Mouse (Mus musculus) heart, embryonic 12.5 days (tissue): ENCODE measurements at regions not wholly inside any gene's neighbourhood (a gene's known extent, or its start where the extent isn't known, plus 50 kb on each side); places are given as distances from the start of the nearest gene placed in this dataset.

Experiments used
- ATAC-seq: fragments of 200-750 bp; cut with Nextera tagmentation; 2 replicates; pipeline ENCODE4 v1.8.0; 2017; ENCODE audit warnings: moderate TSS enrichment, moderate library complexity; ENCODE audit not compliant: insufficient number of reproducible peaks, low FRiP score
- H3K27ac ChIP-seq: fragments of 300-500 bp; sonication (generic); 2 replicates; pipeline ENCODE4 v1.5.1; 2016; ENCODE audit warnings: mild to moderate bottlenecking, moderate library complexity; ENCODE audit not compliant: poor library complexity, severe bottlenecking
- H3K27me3 ChIP-seq: fragments of 300-500 bp; sonication (generic); replicated peaks from 2 replicates; pipeline ENCODE4 v1.6.1; 2016; ENCODE audit warnings: mild to moderate bottlenecking, moderate library complexity
- H3K36me3 ChIP-seq: fragments of 300-500 bp; sonication (generic); 2 replicates; pipeline ENCODE4 v1.6.1; 2016; ENCODE audit warnings: mild to moderate bottlenecking, moderate library complexity
- H3K4me1 ChIP-seq: fragments of 300-500 bp; sonication (generic); replicated peaks from 2 replicates; pipeline ENCODE4 v1.6.1; 2016; ENCODE audit warnings: mild to moderate bottlenecking
- H3K4me2 ChIP-seq: fragments of 300-500 bp; sonication (generic); 2 replicates; pipeline ENCODE4 v1.6.1; 2016; ENCODE audit warnings: mild to moderate bottlenecking, moderate library complexity
- H3K4me3 ChIP-seq: fragments of 300-500 bp; sonication (generic); 2 replicates; pipeline ENCODE4 v1.5.1; 2016; ENCODE audit warnings: mild to moderate bottlenecking
- H3K9ac ChIP-seq: fragments of 300-500 bp; sonication (generic); 2 replicates; pipeline ENCODE4 v1.6.1; 2016; ENCODE audit warnings: mild to moderate bottlenecking, moderate library complexity
- H3K9me3 ChIP-seq: fragments of 300-500 bp; sonication (generic); replicated peaks from 2 replicates; pipeline ENCODE4 v1.6.1; 2016; ENCODE audit warnings: mild to moderate bottlenecking, moderate library complexity
- WGBS: fragments of 180-500 bp; shearing (Covaris S2); methylation state at CpG from one replicate; pipeline ENCODE4 v1.1.7; 2016; 5-methylcytosine and 5-hydroxymethylcytosine counted together

DNA sequence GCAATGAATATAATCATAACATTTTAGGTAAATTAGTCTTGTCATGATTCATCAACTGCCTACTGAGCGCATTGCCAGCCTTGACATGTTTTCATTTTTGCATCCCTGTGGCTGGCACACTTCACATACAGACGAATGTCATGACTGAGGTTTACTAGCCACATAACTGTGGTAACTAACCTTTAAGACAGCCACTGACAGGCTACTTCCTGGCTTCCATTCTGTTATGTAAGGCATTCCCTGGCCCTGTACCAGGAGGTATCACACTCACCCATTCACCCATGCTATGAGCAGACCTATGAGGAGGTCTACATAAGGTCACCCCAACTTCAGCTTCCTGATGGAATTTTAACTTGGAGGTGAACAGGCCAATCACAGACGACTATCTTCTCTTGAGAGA lies 212.8 kb downstream of the Gm12728 start:
- 77% methylated on average over 3 of the region's 3 CpGs for WGBS
- H3K27ac ChIP-seq, result no peak overlapping the region
- no peak for ATAC-seq
- H3K9ac ChIP-seq, result no peak overlapping the region
- no peak overlapping the region for H3K4me2 ChIP-seq
- no peak overlapping the region for H3K4me3 ChIP-seq
- H3K4me1 ChIP-seq, result no peaks in the 10 kb centered on the region
- no peaks in the 10 kb centered on the region for H3K36me3 ChIP-seq
- H3K27me3 ChIP-seq, result no peaks in the 10 kb centered on the region; the same call in 1 of the 2 replicates
- H3K9me3 ChIP-seq, result peaks cover 7% of the 10 kb centered on the region; the same call in 1 of the 2 replicates

DNA sequence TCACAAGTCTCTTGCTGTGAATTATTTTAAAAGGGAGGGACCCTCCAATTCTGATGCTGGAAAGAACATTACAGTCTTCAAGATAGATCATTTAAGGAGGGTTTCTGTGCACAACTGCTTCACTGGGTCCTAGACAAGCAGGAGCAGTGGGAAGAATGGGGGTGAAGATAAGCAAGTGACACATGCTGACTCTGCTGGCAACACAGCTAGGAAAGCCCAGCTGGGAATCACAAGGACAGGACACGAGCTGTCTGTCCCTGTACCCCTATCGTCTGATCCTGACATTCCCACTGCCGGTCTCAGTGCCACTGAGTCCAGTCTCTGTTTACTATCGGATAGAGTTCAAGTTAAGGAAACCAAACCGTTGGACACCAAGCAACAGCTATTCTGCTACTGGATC lies 216.3 kb downstream of the Gm12728 start:
- H3K27ac ChIP-seq, result no peak overlapping the region
- H3K9me3 ChIP-seq, result peaks cover 7% of the 10 kb centered on the region; the same call in 1 of the 2 replicates
- H3K4me3 ChIP-seq, result no peak overlapping the region
- H3K4me2 ChIP-seq, result no peak overlapping the region
- no peak for ATAC-seq
- H3K4me1 ChIP-seq, result no peaks in the 10 kb centered on the region
- no peaks in the 10 kb centered on the region; the same call in 1 of the 2 replicates for H3K27me3 ChIP-seq
- H3K9ac ChIP-seq, result no peak overlapping the region
- 52% methylated on average over 5 of the region's 5 CpGs for WGBS
- no peaks in the 10 kb centered on the region for H3K36me3 ChIP-seq

DNA sequence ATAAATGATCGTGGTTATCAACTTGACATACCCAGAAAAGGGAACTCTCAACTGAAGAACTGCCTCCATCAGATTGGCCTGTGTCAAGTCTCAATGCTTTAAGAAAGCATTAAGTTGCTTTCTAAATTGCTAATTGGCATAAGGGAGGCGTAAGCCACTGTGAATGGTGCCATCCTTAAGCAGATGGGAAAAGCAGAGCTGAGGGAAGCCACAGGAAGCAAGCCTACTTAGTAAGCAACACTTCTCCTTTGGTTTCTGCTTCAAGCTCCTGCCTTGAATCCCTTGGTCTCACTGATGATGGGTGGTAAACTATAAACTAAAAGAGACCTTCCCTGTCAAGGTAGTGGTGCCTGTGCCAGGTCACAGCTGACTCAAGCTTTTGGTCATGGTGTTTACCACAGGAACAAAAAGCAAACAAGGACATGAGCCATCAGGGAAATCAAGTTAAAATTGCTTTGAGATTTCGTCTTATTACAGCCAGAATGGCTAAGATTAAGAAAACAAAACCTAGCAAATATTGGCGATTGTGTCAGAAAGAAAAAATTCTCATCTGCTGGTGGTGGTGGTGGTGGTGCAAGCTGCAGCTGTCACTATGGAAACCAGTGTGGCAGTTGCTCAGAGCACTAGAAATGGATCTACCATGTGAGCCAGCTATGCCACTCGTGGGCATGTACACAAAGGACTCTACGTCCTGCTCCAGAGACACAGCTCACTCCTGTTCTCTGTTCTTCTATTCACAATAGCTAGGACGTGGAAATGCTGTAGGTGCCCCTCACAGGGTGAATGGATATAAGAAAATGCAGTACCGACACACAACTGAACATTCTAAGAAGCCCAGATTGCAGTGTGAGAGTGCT lies 217.9 kb downstream of the Gm12728 start:
- Histone ChIP-seq H3K4me1 (no peaks in the 10 kb centered on the region), H3K9me3 (peaks cover 7% of the 10 kb centered on the region; the same call in 1 of the 2 replicates), H3K27ac (no peak overlapping the region), H3K4me3 (no peak overlapping the region), H3K9ac (no peak overlapping the region), H3K4me2 (no peak overlapping the region), H3K36me3 (no peaks in the 10 kb centered on the region), H3K27me3 (no peaks in the 10 kb centered on the region; the same call in 1 of the 2 replicates)
- no peak for ATAC-seq
- WGBS, result 65% methylated on average over 8 of the region's 8 CpGs

DNA sequence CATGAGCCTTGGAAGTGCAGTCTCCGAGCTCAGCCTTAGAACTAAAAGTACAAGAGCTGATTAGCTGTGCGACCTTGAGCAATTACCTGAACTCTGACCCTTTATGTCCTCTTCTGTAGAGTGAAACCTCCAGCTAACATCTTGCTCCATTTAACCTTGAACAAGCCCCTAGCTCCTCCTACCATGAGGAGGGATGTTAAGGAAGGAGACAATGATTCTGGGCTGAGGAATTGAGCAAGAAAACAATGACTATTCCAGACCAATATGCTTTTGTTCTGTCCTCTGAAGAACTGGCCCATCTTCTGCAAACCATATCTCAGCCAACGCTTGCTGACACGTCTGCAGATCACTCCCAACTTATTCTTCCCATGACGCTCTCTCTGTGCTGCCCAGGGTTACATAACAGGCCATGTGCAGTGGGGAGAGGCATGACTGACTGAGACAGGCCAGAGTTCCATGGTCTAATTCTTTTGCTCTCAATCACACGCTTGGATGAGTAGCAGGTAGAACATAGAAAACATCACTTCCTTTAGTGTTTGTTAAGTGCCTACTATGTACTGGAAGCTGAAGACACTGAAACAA lies 227.5 kb downstream of the Gm12728 start:
- Histone ChIP-seq H3K9ac (no peak overlapping the region), H3K36me3 (no peaks in the 10 kb centered on the region), H3K9me3 (no peaks in the 10 kb centered on the region), H3K27ac (no peak overlapping the region), H3K4me1 (peaks cover 20% of the 10 kb centered on the region), H3K4me3 (no peak overlapping the region), H3K27me3 (no peaks in the 10 kb centered on the region), H3K4me2 (no peak overlapping the region)
- 76% methylated on average over 6 of the region's 6 CpGs for WGBS
- no peak for ATAC-seq

DNA sequence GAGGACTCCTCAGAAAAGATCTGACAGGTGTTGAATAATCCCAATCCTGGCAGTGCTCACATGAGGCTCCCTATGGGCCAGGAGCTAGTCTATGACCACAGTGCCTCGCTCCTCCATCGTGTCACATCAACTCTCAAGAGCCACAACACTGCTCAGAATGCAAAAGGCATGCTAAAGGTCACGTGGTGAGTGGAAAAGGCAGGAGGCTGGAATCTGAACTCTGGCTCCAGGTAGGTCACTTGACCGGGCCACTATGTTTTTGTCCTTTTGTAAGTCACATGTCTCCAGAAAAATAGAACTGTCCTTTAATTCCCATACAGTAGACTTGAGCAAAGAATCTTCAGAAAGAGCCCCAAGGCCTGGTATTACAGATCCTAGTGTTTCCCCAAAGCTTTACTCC lies 229.3 kb downstream of the Gm12728 start:
- Histone ChIP-seq H3K36me3 (no peaks in the 10 kb centered on the region), H3K27me3 (no peaks in the 10 kb centered on the region), H3K27ac (no peak overlapping the region), H3K4me3 (no peak overlapping the region), H3K9ac (no peak overlapping the region), H3K4me1 (peaks cover 20% of the 10 kb centered on the region), H3K4me2 (no peak overlapping the region), H3K9me3 (no peaks in the 10 kb centered on the region)
- no peak for ATAC-seq
- WGBS, result 67% methylated on average over 4 of the region's 4 CpGs

DNA sequence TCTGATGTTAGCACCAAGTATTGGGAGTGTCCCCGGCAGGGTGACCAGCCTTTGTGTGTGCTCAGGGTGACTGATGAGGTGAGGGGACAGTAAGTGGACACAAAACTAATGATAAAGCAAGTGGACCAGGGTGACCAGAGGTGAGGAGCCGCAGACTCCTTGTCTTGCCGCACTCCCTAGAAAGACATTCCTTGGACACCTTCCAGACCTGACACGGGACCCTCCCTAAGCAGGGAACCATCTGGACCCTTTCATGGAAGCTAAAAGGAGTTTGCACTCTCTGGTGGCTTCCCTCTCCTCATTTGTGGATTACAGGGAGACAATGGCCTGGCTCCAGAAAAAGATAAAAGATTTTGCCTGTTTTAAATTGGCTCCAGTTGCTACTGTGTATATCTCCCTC lies 230.7 kb downstream of the Gm12728 start:
- ATAC-seq, result 0 out of 2 replicates have a peak, but pooled peaks have one; percentile 33
- H3K27ac ChIP-seq, result no peak overlapping the region
- H3K4me3 ChIP-seq, result no peak overlapping the region
- no peak overlapping the region for H3K4me2 ChIP-seq
- no peaks in the 10 kb centered on the region for H3K27me3 ChIP-seq
- no peak overlapping the region for H3K9ac ChIP-seq
- no peaks in the 10 kb centered on the region for H3K36me3 ChIP-seq
- peaks cover 20% of the 10 kb centered on the region for H3K4me1 ChIP-seq
- no peaks in the 10 kb centered on the region for H3K9me3 ChIP-seq
- WGBS, result 32% methylated on average over 4 of the region's 4 CpGs

DNA sequence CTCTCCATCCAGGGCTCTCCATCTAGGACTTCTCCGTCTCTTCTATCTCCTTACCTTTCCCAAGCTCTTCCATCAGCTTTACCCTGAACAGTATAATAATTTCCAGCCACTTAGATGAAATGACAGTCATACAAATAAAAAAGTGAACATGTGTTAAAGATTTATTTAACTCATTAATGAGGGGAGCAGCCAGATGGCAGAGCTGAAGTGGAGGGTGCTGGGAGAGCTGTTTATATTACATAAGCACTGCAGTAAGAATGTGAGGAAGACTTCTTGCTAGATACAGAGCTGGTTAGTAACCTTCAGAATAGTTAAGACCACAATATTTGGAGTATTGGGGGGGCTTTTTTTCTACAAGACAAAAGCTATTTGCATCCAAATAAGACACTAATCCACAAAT lies 234.9 kb downstream of the Gm12728 start:
- Histone ChIP-seq H3K4me3 (no peak overlapping the region), H3K9ac (no peak overlapping the region), H3K27ac (no peak overlapping the region), H3K4me2 (no peak overlapping the region), H3K4me1 (peaks cover 11% of the 10 kb centered on the region), H3K36me3 (no peaks in the 10 kb centered on the region), H3K9me3 (no peaks in the 10 kb centered on the region), H3K27me3 (no peaks in the 10 kb centered on the region)
- WGBS, result 91% methylated on average over 1 of the region's 1 CpGs
- no peak for ATAC-seq

DNA sequence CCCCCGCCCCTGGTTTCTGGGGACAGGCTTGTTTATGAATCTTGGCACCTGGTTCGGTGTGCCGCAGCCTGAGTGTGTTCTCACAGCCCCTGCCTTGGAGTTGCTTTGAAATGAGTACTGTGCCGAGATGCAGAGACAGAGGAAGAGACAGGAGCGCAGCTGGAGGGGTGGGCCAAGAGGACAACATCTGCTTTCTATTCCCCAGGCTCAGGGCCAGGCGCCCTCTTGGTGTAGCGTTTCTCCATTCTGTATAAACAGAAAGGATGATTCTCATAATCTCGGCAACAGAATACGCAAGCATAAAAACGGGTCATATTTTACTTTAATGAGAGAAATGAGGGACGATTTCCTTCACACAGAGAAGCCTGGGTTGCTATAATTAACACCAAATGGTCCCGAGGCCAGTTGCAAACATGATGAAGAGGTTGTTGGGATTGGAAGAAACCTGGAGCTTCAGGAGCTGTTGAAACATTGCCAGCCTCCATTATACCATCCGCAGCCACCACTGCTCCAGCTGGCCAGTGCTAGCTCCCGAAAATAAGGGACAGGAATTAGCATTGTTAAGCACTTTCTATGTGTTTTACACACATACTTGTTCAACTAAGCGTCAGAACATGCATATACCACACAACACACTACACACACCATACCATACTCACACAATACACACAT lies 236.4 kb downstream of the Gm12728 start:
- no peaks in the 10 kb centered on the region for H3K4me1 ChIP-seq
- H3K27ac ChIP-seq, result no peak overlapping the region
- H3K9me3 ChIP-seq, result no peaks in the 10 kb centered on the region
- H3K36me3 ChIP-seq, result no peaks in the 10 kb centered on the region
- no peak overlapping the region for H3K9ac ChIP-seq
- H3K4me3 ChIP-seq, result no peak overlapping the region
- H3K4me2 ChIP-seq, result no peak overlapping the region
- H3K27me3 ChIP-seq, result no peaks in the 10 kb centered on the region
- WGBS, result 74% methylated on average over 15 of the region's 15 CpGs
- no peak for ATAC-seq

DNA sequence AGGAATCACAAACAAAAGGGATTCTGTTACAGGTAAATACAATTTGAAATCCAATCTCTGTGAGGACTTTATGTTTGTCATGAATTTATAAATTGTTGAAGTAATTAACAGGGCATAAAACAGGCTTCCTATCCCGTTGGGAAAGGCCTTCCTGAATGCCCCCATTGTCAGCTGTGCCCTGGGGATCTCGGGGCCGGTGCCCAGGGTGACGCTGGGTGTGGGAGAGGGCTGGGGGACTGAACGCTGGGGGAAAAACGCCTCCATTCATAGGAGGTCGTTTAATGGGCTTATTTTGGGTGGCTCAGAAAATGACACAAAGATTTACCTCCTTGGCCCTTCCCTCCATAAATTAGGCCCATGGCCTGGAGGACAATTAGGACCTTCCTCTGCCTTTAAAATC lies 250.7 kb downstream of the Gm12728 start:
- no peak overlapping the region for H3K9ac ChIP-seq
- 69% methylated on average over 7 of the region's 7 CpGs for WGBS
- no peak overlapping the region for H3K4me2 ChIP-seq
- H3K36me3 ChIP-seq, result no peaks in the 10 kb centered on the region
- H3K27me3 ChIP-seq, result no peaks in the 10 kb centered on the region
- H3K27ac ChIP-seq, result no peak overlapping the region
- H3K4me1 ChIP-seq, result peaks cover 9% of the 10 kb centered on the region
- H3K9me3 ChIP-seq, result no peaks in the 10 kb centered on the region
- H3K4me3 ChIP-seq, result no peak overlapping the region
- no peak for ATAC-seq

DNA sequence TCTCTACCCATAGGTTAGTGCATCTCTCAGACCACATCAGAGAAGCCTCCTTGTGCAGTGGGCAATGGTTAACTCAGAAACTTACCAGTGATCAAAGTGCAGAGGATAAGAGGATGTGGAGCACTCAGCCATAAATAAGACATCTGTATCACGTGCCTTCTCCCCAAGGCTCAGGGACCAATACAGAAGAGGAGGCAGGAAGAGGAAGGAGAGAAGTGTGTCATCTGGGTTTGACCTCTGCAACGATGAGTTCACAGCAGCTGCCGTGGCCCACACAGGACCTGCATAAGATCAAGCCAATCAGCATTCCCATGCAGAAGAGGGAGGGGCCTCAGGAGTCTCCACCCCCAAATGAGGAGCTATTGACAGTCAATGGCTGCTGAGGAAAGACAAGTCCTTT lies 252.8 kb downstream of the Gm12728 start:
- Histone ChIP-seq H3K27me3 (no peaks in the 10 kb centered on the region), H3K36me3 (no peaks in the 10 kb centered on the region), H3K9me3 (no peaks in the 10 kb centered on the region), H3K4me1 (peaks cover 10% of the 10 kb centered on the region), H3K27ac (no peak overlapping the region), H3K4me3 (no peak overlapping the region), H3K4me2 (no peak overlapping the region), H3K9ac (no peak overlapping the region)
- 62% methylated on average over 3 of the region's 3 CpGs for WGBS
- no peak for ATAC-seq

DNA sequence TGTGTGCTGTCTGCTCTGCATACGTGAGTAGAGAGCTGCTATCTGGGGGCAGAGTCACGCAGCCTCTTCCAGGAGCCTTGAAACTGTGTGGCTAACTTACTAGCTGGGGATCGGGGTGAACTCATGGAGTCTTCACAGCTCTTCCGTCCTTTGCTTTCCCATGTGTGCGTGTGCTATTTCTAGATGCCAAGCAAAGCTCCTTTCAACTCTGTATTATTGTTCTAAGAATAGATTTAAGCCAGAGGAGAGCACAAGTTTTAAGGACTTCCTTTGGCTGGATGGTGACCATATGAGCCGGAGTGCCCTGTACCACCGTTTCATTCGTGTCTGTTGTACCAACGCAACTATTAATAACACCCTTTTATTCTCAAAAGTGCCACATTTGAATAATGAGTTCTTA lies 254.0 kb downstream of the Gm12728 start:
- H3K4me1 ChIP-seq, result peaks cover 17% of the 10 kb centered on the region
- no peaks in the 10 kb centered on the region for H3K9me3 ChIP-seq
- no peak for ATAC-seq
- no peak overlapping the region for H3K4me3 ChIP-seq
- H3K27me3 ChIP-seq, result no peaks in the 10 kb centered on the region
- H3K9ac ChIP-seq, result no peak overlapping the region
- no peak overlapping the region for H3K4me2 ChIP-seq
- no peak overlapping the region for H3K27ac ChIP-seq
- no peaks in the 10 kb centered on the region for H3K36me3 ChIP-seq
- 49% methylated on average over 9 of the region's 9 CpGs for WGBS
